Mouse (Mus musculus) left cerebral cortex, adult 9 months (tissue): ENCODE data around the gene She.
A peak's percentile ranks its signal among the peaks of the same experiment; 100 is the strongest.
"Not testable (repeated sequence)": the region's sequence is repeated elsewhere in the genome, so short reads cannot be mapped to it uniquely, and the experiment has no call there.

ENCODE experiments used
- DNase-seq, 2 experiments: peaks; one replicate each; pipeline ENCODE4 v3.0.0; 2022; ENCODE audit warnings: low spot score in 2 of 2

Gene She

GRCm38 (mm10) chr3:89830815-89831591 lies at the start of gene She:
Gene She (plus strand): TSS chr3:89831370.
- no peak for DNase-seq

GRCm38 (mm10) chr3:89781640-89782039 lies 49.5 kb upstream of the She start:
- no peak for DNase-seq

DNA sequence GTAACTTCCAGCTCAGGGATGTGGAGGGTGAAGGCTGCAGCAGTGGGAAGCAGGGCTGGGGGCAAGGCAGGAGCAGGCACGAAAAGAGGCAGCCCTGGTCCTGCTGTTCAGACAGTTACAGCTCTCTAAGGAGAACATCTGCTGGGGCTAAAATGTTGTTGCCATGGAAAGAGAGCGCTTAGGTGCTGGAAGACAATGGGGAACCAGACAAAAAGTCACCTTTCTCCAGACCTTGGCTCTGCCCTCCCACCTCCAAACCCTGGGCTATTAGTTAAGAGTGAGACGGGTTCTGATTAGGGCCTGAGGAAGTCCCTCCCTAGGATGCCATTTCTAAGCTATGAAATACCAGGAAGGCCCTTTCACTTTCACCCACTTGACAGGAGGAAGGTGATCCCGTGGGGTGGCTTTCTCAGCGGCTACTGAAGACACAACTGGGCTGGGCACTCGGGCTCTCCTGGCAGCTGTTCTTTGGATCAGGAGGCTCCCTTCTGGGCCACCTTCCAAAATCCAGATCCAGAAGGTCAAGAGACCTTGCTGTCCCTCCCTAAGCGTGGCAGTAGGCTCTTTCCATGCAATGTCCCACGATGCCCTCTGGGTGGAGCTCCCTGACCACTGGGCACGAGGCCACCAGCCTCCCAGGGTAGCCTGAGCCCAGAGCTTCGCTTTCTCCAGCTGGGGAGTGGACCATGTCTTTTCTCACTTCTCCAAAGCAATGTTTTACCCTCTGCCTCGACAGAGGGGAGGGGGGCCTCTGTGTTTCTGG lies 46.0 kb upstream of the She start:
- peak in 1 of 2 experiments; percentile 68 for DNase-seq

GRCm38 (mm10) chr3:89786275-89786674 lies 44.9 kb upstream of the She start:
- no peak for DNase-seq

GRCm38 (mm10) chr3:89788680-89789352 lies 42.4 kb upstream of the She start:
- DNase-seq: no peak

DNA sequence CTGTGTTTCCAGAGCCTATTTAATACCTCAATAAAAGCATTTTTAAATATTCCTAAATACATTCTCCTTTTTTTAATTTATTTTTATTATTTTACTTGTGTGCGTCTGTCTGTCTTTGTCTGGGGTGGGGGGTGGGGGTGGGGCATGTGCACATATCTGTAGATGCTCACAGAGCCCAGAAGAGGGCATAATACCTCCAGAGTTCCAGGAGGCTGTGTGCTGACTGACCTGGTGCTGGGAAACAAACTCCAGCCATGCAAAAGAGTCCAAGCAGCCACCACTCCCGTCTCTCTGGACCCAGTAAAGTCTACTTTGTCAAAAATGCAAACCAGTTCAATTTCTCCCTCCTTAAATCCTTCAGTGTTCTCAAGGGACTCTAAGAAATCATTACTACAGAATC lies 36.6 kb upstream of the She start:
- DNase-seq: no peak

- no peak for DNase-seq
These were observed 35.4 kb upstream of the She start for GRCm38 (mm10) chr3:89795746-89796145.

GRCm38 (mm10) chr3:89796358-89796757 lies 34.8 kb upstream of the She start:
- DNase-seq: no peak

GRCm38 (mm10) chr3:89798518-89798917 lies 32.7 kb upstream of the She start:
- DNase-seq: no peak

DNA sequence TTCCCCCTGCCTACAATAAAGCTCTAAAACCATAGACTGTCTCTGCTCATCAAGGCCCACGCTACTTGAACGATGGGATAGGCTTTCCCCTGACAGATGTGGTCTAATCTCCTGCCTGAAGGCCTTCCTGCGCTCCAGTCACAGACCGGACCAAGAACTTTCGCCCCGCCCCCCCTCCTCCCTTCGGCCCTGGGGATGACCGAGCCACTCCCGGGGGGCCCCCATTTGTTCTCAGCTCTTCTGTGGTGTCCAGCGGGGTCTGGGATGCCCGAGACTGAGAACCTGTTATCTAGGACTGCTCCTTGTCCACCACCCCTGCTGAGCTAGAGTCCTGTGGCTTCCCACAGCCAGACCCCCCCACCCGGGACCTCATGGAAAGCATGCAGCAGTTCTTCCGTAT lies 31.7 kb upstream of the She start:
- no peak for DNase-seq

GRCm38 (mm10) chr3:89800078-89800477 lies 31.1 kb upstream of the She start:
- not testable (repeated sequence) for DNase-seq

DNA sequence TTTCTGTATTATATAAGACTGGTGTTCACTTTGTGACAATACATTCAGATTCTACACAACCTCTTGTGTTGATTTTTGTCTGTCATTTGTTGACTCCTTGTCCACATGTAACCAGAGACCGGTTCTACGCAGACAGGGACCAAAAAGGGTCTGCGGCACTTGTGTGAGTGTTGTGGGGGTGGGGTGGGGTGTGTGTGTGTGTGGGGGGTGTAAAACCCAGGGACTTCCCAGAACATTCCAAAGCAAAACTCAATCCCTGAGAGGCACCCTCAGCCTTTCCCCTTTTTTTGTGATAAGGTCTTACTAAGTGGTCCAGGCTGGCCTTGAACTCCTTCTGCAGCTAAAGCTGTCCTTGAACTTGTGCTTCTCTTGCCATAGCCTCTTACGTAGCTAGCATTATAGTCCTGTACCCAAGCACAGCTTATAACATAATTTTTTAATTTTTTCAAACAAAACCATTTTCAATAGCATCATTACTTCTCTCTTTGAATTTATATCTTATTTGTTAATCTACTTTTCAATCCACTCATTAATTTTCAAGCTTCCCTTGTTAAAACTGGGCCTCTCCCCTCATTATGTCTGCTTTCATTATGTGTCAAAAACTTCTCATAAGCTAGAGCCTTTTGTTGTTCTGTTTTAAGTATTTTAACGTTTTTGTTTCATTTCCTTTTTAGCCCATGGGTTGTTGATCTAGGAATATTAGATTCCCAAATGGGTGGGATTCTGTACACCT lies 30.2 kb upstream of the She start:
- DNase-seq: no peak

DNA sequence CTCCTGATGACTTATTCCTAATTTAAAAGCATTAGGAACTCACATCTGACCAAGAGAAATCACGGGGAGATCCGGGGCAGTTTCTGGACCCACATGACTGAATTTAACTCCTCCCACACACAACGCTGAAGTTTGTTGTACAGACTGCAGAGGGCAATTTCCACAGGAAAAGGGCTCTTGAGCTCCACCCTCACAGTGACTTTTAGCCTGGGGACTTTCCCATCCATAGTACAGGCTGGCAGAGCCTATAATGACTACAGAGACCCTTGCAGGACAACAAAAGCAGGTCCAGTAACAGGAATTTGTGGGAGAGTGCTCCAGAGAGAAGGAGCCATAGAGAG lies 29.7 kb upstream of the She start:
- DNase-seq: no peak

DNA sequence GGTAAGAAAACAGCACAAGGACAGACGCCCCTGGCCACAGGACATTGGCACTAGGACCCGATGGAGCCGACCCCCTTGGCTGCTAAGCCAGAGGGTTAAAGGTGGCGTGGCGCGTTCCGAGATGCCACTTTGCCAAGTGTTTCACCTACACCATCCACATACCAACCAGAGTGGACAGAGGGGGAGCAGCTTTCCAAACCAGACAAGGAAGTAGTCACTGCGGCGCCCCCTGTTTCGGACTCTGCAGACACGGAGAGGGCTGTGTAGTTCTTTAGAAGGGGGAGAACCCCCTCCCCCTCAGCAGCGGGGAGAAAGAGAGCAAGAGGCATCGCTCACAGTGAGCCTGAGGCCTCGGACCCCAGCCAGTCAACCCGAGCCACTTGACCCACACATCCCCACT lies 28.3 kb upstream of the She start:
- no peak for DNase-seq

- no peak for DNase-seq
These were observed 26.0 kb upstream of the She start for GRCm38 (mm10) chr3:89805179-89805578.

GRCm38 (mm10) chr3:89806751-89807150 lies 24.4 kb upstream of the She start:
- DNase-seq: no peak

DNA sequence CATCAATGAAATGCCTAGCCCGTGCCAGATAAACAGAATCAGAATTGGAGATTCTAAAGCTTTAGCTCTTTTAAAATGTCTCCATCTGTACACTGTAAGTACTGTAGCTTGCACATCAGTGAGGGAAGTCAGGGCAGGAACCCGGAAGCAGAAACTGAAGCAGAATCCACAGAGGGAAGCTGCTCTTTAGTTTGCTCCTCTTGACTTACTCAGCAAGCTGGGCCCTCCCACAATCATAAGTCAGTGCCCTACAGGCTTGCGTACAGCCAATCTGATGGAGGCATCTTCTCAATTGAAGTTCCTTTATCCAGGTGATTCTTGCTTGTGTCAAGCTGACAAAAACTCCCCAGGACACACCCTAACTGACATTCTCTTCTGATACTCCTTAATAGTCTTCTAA lies 24.0 kb upstream of the She start:
- DNase-seq: no peak

DNA sequence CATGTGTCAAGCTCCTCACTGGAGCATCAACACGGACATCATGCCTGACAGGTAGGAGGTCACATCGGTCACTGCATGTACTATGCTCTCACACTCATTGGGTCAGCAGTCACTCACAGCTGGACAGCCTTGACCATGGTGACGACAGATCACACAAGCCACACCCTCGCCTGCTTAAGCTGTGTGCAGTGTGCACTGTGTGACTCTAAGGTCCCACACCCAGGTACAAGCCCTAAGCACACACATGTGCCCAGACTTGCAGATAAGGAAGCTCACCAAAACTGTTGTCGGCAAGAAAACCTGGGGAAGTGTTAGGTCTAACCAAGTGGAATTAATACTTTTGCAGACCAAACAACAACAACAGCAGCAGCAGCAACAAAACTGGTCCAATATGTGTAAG lies 23.3 kb upstream of the She start:
- no peak for DNase-seq

- DNase-seq: no peak
These were observed 22.5 kb upstream of the She start for GRCm38 (mm10) chr3:89808638-89809037.

- DNase-seq: no peak
These were observed 20.3 kb upstream of the She start for GRCm38 (mm10) chr3:89810841-89811240.

DNA sequence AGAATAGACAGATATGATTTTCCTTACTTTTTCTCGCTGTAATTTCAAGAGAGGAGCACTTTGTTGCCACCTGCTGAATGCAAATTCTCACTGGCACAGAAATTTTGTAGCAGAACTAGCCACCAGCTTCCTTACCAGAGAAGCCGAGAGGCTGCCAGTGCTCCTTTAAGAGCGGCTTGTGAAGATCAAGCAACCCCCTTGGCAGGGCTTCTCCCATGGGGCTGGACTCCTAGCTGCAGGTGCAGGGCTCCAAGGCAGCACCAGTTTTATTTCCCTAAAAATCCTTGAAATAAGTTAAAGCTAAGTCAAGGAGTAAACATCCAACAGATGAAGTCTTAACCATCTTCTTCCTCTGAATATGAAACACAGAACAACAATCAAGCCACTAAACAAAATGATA lies 19.0 kb upstream of the She start:
- DNase-seq: no peak

DNA sequence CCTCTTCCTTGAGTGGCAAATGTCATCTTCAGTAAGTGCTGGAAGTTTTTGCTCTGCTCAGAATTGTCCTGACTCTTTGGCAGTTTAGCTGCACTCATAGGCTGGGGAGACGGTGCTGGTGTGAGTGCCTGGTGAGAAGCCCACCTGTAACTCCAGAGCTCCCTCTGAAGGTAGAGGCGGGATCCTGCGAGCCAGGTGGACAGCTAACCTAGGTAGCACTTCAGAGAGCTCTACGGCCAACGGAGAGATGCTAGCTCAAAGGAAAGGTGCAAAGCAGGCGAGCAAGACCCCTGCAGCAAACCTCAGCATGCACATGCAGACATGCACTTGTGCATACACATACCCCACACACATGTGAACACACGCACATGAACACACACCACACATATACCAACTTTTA lies 17.1 kb upstream of the She start:
- DNase-seq: no peak
